Mouse (Mus musculus) bone marrow, adult 2 months (tissue): Measurements from ENCODE around the gene Mgat4b.

Experiments used
- CTCF ChIP-seq: fragments of 200-500 bp; IDR thresholded peaks from 2 replicates; pipeline ENCODE4 v1.5.1; 2011; ENCODE audit warnings: low read length, control low read depth; ENCODE audit not compliant: control insufficient read depth, insufficient read depth
- POLR2A ChIP-seq: fragments of 200-500 bp; IDR thresholded peaks from 2 replicates; pipeline ENCODE4 v1.6.1; 2011; ENCODE audit warnings: low read depth, mild to moderate bottlenecking, control low read depth, low read length, borderline replicate concordance; ENCODE audit not compliant: control insufficient read depth

GRCm38 (mm10) chr11:50275077-50275476 is 64.4 kb downstream of the Mgat4b start:
- TF ChIP-seq CTCF = no peak
- TF ChIP-seq POLR2A = no peak
